Mouse (Mus musculus) ES-Bruce4 (cell line): Measurements from ENCODE around the gene Pon2.

Source experiments
- CTCF ChIP-seq: IDR thresholded peaks from one replicate; pipeline ENCODE4 v1.8.1; 2011; ENCODE audit warnings: low read depth, low read length
- POLR2A ChIP-seq: IDR thresholded peaks from one replicate; pipeline ENCODE4 v1.8.1; 2011; ENCODE audit warnings: low read length; ENCODE audit not compliant: insufficient read depth

DNA sequence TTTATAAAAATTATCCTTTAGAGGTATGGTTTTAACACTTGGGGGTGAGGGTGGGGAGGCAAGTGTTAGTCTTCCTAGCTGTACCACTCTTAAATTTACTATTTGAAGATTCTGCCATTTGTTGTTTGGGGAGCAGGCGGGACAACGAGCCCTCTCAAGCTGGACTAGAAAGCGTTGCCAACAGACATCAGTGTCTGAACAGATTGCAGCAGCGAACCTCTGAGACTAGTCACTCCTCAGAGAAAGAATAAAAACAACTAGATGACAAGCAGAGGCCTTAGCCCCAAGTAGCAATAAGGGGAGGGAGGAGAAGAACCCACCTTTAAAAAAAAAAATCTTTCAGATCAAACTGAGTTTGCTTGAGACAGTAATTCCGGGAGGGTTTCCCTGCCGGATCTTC, 43.0 kb downstream of the Pon2 start:
- TF ChIP-seq POLR2A = no peak
- TF ChIP-seq CTCF = no peak
